Mouse (Mus musculus) CD4-positive, CD25-positive, alpha-beta regulatory T cell, adult 2 months (primary cell): ENCODE results near the gene Oas1h.
"Not testable (repeated sequence)": the region's sequence is repeated elsewhere in the genome, so short reads cannot be mapped to it uniquely, and the experiment has no call there.

ENCODE experiments used
- DNase-seq: peaks from one replicate; pipeline ENCODE4 v3.0.0-alpha.2; 2012; ENCODE audit warnings: low read depth, low spot score

Oas1h gene

GRCm38 (mm10) chr5:120861121-120861520 is at the start of gene Oas1h:
TSS of gene Oas1h (plus strand) at chr5:120861421.
- no peak for DNase-seq

GRCm38 (mm10) chr5:120811951-120812819 is 49.0 kb upstream of the Oas1h start, which contains the start of gene Oas1c:
TSS of gene Oas1c (minus strand) at chr5:120812514.
- DNase-seq = peak; percentile 92

GRCm38 (mm10) chr5:120813023-120813422 is 48.2 kb upstream of the Oas1h start:
- no peak for DNase-seq

GRCm38 (mm10) chr5:120815949-120816348 is 45.3 kb upstream of the Oas1h start:
- peak; percentile 83 for DNase-seq

GRCm38 (mm10) chr5:120818999-120819398 is 42.2 kb upstream of the Oas1h start:
- DNase-seq = no peak

GRCm38 (mm10) chr5:120831031-120831430 is 30.2 kb upstream of the Oas1h start:
- peak; percentile 87 for DNase-seq

GRCm38 (mm10) chr5:120833335-120834280 is 27.6 kb upstream of the Oas1h start:
- no peak for DNase-seq

GRCm38 (mm10) chr5:120836731-120837585 is 24.3 kb upstream of the Oas1h start:
- peak; percentile 81 for DNase-seq

GRCm38 (mm10) chr5:120844713-120845112 is 16.5 kb upstream of the Oas1h start:
- no peak for DNase-seq

GRCm38 (mm10) chr5:120847067-120847466 is 14.2 kb upstream of the Oas1h start, which contains the start of gene Oas1f:
TSS of gene Oas1f (plus strand) at chr5:120847367.
- no peak for DNase-seq

GRCm38 (mm10) chr5:120849601-120850136 is 11.6 kb upstream of the Oas1h start:
- DNase-seq = peak; percentile 81

- no peak for DNase-seq
These were observed 2.0 kb upstream of the Oas1h start for GRCm38 (mm10) chr5:120859241-120859640.

GRCm38 (mm10) chr5:120865336-120865860 is 4.2 kb downstream of the Oas1h start:
- DNase-seq = peak; percentile 71

GRCm38 (mm10) chr5:120869436-120870015 is 8.3 kb downstream of the Oas1h start:
- no peak for DNase-seq

GRCm38 (mm10) chr5:120870081-120870480 is 8.9 kb downstream of the Oas1h start:
- DNase-seq = no peak

GRCm38 (mm10) chr5:120870782-120871181 is 9.6 kb downstream of the Oas1h start:
- no peak for DNase-seq

- no peak for DNase-seq
These were observed 10.2 kb downstream of the Oas1h start for GRCm38 (mm10) chr5:120871469-120871868.

GRCm38 (mm10) chr5:120876839-120877238 is 15.6 kb downstream of the Oas1h start:
- not testable (repeated sequence) for DNase-seq

- not testable (repeated sequence) for DNase-seq
These were observed 16.2 kb downstream of the Oas1h start for GRCm38 (mm10) chr5:120877407-120877806.

- not testable (repeated sequence) for DNase-seq
These were observed 17.6 kb downstream of the Oas1h start for GRCm38 (mm10) chr5:120878803-120879202.
